Mouse (Mus musculus): Measurements from ENCODE around the gene Hdc.

DNA sequence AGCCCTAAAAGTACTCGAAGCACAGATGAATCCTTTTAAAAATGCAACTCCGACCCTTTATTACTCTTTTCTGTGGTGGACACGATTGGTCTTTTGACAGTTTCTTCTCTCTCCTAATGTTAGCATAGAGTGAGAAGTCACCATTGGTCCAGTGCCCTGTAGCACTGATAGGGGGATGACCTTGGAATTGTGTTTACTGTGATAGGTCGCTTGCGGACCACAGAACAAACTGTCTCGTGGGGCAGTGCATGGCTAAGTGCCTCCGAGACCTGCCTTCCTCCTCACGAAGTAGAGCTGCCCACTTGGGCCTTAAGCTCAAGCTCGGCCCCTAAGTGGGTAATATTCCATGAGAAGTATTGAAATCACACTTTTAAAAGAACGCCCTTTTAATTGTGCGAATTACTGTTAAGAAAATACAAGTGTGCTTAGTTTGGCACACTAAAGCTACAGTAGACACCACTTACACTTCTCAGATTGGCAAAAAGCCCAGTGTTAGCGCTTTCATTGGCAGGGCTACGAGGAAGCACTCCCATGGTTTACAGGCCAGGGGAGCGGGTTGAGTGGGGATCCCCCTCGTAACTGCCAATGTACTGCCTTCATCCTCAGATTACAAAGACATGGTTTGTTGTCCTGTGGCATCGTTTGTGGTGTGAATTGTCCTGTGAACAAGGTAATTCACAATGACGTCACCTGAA is 55.5 kb downstream of the Hdc start:
- TF ChIP-seq CTCF (IDR thresholded peaks at IDR 0.05; ENCODE audit: control insufficient read depth, insufficient read depth, insufficient replicate concordance, low read depth, low read length) = no peak
- no peak for TF ChIP-seq POLR2A (IDR thresholded peaks at IDR 0.05; ENCODE audit: control insufficient read depth, low read depth, low read length)

Data from testis, adult 2 months (tissue).